Mouse (Mus musculus) fat pad, adult 2 months (tissue): ENCODE measurements at regions not wholly inside any gene's neighbourhood (a gene's known extent, or its start where the extent isn't known, plus 50 kb on each side); places are given as distances from the start of the nearest gene placed in this dataset.

Experiments
- DNase-seq: peaks from one replicate; pipeline ENCODE4 v3.0.0-alpha.2; 2011; ENCODE audit warnings: low read depth, low spot score; ENCODE audit errors: extremely low read depth

DNA sequence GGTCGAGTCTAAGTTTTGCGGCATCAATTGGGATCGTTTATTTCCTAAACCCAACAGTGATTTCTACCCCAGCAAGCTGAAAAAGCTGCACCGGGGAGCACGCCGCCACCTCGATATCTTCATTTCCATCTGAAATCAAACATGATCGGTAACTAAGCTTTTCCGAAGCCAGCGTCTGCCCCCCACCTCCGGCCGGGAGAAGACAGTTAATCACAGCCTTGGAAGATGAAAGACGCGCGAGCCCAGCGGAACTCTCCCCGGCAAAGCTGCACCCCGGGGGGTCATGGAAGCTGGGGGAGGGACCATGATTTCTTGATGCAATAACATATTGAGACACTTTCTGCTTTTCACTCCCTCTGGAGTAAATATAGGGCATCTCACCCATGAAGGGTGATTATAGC lies 468.4 kb downstream of the Vrk1 start:
- no peak for DNase-seq

DNA sequence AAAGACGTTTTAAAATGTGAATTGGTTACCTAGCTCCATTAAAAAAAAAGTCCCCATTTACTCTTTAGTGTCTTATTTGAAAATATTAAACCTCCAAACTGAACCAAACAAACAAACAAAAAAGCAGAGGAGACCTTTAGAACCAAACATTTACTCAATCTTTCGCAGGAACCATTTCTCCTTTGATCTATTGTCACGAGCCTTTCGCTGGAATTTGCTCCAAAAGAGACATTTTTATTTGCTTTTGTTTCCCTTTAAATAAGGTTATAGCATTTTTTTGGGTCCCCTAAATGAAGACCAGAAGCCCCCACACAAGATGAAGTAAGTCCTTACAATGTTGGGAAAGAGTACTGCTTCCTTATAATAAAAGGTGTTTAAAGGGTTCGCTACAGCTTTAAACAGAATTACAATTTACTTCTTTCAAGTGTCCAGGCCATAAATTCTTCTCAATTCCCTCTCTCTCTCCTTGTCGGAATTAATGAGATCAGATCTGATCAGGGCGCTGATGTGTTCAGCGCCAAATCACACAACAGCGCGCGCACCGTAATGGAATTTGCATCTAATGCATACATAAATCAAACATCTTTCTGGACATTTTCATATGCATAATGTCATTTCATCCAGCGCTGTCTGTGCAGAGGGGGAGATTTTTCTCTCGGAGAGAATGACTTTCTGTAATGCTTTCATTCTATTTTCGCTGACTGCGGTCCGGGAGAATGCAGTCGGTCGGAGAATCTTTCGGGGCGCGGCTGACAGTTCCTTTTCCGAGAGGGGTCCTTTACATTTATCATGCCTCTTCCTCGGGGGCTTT lies 469.2 kb downstream of the Vrk1 start:
- DNase-seq = no peak

DNA sequence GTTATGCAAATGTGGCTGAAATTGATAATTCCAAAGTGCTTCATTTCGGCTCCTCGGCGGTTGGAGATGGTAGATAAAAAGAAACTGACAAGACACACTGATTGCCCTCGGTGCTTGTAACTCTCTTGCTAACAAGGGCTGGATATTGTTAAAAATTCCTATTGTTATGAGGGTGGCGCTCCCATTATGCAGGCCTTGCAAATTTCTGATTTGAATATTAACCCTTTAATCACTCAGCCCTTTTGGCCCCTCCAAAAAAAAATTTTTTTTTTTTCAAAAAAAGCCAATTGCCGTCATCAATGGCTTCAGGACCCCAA lies 469.8 kb downstream of the Vrk1 start:
- DNase-seq = no peak

DNA sequence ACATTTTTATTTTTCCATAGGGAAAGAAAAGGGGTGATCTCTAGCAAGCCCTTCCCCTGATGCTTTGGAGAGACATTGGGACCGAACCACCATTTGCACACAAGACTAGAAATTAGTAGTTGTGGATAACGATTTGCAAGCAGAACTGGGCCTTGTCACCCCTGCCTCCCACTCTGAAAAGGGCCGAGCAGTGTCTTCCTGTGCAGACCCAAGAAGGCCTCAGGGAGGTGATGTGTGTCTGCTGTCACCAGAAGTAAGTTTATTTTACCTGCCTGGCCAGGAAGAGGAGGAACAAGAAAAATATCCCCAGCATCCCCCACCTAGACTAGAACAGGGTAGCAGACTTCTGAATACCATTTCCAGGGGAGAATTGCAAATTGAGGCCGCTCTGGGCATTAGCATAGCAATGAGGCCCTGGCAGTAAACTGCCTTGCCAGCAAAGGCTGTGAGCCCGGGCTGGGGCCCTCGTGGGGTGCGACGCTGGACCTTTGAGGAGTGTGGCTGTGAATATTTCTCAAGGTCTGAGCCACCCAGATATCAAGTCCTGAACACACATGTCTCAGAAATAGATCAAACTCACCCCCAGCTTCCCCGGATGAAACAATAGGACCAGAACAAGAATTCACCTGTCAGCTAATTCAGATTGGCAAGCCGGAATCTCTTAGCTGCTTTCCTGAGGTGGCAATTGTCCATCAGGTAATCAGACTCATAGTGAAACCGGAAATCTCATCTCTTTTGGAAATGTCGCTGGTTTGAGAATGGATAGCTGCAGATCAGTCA lies 470.4 kb downstream of the Vrk1 start:
- no peak for DNase-seq

DNA sequence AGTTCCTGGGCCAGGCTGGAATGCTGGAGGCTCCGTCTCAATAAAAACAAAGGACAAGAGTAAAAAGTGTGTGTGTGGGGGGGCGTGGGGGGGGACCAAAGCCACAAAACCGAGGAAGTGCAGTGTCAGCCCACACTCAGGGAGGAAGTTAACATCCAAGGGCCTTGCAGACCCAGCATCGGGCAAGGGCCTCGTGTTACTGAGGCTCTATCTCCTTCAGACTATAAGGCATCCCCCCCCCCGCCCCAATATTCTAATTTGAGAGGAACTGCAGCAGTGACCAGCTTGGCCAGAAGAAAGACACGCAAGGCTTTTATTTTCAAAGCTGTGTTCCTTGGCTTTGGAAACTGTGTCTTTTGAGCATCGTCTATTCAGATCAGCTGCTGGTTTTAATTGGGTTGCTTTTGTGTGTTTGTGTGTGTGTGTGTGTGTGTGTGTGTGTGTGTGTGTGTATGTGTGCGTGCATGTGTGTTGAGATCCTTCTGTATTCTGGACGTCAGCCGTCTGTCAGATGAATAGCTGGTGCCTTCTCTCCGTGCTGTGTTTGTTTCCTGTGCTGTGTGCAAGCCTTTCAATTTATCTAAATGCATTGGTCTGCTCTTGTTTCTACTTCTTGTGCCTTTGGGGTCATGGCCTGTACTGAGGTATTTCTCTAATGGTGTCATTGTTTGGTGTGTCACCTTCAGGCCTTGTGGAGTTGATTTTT lies 491.7 kb downstream of the Vrk1 start:
- no peak for DNase-seq

DNA sequence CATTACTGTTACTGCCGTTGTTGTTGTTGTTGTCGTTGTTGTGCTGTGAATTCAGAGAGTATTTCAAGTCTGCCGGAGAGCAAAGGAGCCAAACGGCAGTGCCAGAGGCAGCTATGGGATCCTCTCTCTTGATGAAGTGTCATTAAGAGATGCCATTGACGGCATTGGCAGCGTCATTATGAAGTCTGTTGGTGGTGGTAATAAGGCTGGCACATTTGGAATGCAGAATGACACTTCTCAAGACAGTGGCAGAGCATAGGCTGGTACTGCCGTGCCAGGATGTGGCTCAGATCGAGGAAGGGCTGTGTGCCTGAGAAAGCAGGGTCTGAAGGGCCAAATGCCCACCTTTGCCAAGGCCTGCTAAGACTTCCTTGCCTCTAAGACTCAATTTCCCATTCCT lies 494.3 kb downstream of the Vrk1 start:
- DNase-seq = no peak

DNA sequence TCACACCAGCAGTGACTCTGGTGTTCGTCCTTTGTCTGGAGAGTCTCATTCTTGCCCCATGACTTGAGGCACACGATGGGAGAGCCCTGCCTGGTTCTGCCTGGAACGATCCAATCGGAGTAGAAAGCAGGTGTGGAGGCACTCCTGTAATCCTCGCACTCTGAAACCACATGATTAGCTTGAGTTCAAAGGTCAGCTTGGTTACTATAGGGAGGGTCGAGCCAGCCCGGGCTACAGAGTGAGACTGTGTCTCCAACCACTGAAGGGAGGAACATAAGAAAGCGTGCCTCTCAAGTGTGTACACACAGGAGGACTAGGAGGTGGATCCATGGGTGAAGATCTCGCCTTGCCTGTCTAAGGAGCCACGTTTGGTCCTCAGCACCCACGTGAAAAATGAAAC lies 504.0 kb downstream of the Vrk1 start:
- DNase-seq = no peak

DNA sequence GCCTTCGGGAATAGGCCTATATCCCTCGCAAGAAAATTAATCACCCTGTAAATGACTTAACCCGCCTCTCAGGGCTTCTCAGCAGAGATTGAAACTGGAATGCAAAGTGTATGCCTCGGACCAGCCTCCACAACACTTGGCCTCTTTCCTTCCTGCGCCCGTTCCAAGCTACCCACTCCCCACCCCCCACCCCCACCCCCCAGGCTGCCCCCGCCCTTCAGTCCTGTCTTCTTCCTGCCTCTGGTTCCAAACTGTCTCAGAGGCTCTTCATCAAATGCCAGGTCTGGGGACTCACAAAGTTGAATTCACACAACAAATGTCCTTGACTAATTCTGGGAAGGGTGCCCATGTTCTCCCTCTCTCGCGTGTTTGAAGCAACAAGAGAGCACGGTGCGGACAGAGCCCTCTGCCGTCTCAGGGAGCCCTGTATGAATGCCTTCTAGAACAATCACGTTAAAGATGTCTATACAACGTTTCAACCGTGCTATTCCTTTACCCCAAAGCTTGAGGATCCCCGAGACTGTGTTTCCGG lies 505.3 kb downstream of the Vrk1 start:
- DNase-seq = no peak

DNA sequence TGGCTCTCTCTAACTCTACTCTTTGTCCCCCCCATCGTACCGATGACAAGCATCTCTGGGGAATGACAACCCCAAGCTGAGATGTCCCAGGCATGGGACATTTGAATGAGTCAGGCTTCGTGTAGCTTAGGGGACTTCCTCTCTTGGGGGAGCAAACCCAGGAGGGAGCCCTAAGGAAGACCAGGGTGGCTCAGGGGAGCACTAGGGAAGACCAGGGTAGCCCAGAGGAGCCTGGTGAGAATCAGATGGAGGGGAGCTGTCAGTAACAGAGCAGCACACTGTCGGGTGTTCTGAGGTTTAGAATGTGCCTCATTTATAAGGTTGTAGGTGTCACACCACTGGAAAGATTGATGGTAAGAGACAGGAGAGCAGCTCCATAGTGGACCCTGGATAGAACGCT lies 509.1 kb downstream of the Vrk1 start:
- DNase-seq = no peak

DNA sequence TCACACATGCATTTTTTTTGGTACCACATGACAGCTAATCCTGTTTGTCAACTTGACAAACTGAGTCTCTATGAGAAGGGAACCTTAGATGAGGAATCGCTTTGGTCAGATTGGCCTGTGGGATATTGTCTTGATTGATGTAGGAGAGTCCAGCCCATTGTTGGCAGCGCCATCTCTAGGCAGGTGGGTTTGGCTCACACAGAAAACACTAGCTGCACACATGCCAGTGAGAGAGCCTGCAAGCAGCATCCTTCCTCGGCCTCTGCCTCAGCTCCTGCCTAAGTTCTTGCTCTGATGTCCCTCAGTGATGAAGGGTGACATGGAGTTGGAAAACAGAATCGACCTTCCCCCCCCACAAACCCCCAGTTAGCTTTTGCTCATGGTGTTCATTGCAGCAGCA lies 514.4 kb downstream of the Vrk1 start:
- no peak for DNase-seq

DNA sequence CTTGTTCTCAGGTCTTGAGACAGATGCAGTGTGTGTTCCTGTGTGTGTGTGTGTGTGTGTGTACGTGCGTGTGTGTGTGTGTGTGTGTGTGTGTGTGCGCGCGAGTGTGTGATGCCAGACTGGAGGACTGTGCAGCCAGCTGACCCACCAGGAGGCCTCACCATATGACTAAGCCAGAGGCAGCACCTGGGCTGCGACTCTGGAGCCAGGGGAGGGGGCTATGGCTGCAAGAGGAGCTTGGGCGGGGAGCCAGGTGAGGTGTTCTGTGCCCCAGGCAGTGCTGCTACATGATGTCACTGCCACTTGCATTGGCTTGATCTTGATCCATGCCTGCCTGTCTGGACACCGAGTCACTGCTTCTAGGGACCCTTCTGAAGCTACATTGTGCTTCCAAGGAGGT lies 517.1 kb downstream of the Vrk1 start:
- DNase-seq = no peak

DNA sequence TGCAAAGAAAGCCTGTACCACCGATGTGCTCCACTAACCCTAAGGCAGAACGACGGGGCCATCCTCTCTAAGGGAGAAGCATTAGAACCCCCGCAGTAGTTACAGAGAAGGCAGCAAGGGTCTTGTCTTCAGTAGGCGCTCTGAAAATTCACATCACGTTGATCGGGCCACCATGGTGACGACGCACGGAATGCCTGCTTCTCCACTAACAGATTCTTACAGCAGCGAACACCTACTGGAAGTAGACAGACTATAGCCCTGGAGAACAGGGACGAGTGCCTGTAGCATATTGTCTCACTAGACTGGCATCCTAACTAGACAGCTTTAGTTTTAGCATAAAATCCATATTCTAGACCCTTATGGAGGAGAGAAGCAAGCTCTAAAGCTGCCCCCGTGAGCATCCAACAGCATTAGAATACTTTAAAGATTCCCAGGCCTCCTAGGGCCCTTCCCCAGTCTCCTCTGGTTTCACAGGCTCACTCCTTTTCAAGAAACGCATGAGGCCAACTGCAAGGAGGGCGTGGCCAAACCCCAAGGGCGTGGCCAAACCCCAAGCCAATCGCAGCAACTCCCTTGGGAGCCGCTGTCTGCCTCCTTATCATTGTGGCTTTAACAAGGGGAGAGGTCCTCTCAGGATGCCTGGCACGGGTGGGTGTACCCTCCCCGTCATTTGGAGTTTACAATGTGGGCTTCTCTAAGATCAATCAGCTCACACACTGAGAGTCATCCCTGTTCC lies 517.8 kb downstream of the Vrk1 start:
- no peak for DNase-seq

DNA sequence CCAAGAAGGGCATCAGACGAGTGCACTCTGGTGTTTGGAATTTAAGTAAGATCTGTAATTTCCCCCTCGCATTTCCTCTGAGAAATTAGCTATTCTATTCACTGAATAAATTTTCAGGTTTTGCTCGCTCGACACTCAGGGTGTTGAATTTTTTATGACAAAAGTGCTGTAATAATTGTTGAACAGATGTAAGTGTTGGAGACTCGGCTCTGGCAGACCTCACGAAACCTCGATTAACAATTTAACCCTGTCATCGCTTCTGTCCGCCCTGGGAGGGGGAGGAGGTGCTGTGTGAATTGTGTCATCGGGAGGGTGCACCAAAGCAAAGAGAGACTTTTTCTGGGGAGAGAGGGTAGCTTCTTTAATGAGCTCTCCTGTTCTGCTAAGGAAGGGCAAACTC lies 518.5 kb downstream of the Vrk1 start:
- no peak for DNase-seq

DNA sequence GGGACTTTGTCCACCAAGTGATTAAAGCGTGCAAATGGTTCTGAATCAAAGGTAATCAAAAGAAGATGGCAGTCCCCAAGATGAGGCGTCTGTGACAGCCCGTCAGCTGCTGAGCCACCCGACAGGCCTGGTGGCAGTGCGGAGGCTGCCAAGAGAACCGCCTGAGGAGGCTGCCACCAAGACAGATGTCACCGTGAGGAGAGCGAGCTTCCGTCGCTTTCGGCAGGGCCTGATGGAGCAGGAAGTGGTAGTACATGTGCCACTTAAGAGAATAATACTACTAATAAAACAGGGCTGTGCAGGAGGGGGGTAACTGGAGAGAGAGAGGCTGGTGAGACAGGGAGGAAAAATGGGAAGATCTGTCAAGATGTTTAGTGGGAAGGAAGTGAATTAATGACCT lies 519.1 kb downstream of the Vrk1 start:
- no peak for DNase-seq

DNA sequence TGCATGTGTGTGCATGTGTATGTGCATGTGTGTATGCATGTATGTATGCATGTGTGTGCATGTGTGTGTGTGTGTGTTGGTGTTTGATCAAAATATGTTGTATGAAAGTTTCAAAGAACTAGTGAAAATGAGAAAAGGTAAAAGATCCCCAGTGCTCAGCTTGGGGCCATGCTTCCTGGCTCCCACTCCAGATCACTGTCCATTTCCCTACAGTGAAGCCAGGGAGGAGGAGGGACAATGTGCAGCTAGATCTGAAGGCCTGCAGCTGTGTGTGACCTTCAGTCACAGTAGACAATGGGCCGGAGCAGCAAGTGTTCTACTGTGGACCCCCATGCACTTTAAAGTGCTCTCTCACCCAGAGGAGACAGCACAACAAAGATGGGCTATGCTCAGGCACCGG lies 525.1 kb downstream of the Vrk1 start:
- no peak for DNase-seq

DNA sequence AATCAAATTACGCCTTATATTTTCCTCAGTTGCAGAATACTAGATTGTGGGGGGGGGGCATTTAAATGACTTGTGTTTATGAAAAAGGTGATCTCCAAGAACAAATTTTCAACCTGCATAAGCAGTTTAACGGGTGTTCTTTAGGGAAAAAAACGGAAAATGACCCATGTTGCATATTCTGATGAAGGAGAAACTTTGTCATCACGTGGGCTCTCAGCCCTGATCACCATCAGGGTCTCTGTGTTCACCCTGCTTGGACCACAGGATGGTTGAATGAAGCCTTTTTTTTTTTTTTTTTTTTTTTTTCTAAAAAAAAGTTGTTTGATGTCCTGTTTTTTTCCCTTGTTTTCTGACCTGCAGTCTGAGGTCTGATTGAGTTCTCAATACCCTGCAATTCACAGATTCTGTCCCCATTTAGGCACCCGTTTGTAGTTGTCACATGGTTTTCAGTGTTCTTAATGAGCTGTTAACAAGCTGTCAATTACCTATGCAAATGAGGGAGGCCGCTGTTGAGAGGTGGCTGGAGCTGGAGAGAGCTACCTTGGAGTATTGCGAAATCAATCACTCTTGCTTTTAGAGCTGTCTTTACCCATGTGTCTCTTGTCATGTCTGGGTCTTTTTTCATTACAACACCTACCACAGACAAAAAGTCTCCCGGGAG lies 525.7 kb downstream of the Vrk1 start:
- no peak for DNase-seq

DNA sequence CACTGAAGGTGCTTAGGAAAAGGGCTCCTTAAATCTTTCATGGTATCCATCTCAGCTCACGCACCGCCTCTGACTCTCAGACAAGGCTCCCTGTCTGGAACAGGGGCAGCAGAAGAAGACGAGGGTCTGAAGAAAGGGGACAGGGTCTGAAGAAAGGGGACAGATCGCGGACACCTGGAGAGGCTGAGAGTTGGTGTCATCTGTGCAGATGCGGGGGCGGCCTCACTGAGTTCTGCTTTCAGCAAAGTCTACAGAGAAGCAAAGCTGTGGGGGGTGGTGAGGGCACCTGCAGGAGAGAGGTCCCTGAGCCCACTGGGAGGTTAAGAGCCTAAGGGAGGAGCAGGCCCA lies 526.2 kb downstream of the Vrk1 start:
- DNase-seq = no peak

DNA sequence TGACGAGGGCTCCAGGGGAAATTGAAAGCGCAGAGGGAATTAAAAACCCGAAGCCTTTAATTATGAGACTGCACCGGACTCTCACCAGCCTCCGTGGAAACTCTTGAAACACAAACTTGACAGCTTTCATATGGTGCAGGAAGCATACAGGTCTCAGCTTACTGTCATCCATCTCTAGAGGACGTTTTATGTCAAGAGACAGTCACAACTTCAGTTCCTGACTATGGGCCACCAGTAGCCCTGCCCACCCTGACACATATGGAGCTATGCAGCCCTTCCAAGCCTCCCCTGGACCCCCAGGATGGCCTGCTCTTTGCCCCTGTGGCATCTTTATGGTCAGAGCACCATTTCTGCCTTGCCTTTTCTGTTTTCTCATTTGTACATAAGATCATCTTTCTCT lies 530.0 kb downstream of the Vrk1 start:
- no peak for DNase-seq

DNA sequence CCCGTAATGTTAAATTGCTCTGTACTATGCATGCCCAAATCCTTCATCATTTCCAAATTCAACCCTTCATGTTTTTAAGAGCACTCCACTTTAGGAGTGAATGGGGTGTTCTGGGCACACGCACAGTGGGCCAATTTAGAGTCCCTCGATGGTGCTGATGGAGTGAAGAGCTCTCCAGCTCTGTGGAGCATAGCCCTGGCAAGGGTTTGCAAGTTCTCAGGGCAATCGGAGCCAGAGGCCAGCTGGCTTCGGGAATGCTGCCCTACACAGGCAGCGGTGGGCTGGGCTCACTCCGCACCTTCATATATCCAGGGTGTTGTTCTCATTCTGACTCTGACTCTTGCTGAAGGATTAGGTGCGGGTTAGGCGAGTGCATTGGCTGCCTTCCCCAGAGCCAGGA lies 549.5 kb downstream of the Vrk1 start:
- no peak for DNase-seq

DNA sequence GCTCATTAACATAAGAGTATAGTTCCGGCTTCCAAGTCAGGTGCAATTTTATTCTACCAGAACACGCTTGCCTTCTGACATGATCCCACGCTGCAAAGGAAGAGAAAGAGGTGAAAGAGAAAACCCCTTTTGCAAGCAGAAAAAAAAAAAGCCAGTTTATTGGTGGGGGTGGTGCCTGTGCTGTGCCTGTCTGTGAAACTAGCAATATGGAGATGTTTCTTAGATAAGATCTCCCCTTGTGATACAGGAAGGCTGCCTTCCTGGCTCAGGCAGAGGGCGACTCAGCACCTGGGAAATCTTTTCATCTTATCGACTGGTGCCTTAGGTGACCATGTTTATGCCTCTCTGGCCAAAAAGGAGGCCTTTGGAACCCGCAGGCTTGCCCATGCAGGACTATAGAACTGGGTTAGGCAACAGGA lies 555.2 kb downstream of the Vrk1 start:
- peak; percentile 83 for DNase-seq

DNA sequence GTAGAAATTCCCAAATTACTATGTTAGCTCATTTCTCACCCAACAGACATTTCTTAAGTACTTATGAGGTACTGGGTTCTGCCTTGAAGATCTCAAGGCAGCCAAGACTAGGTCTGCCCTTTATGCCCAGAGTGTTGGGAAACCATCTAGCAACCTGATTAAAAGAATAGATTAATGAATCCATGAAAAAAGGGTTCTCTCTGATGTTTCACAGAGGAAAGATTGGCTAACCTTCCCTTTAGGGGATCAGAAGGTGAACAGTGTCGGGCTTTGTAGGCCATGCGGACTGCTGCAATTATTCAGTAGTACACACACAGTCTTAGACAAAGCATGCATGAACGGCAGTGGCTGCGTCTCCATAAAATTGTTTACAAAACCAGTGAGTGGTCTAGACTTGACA lies 556.3 kb downstream of the Vrk1 start:
- peak; percentile 84 for DNase-seq
